Mouse (Mus musculus): ENCODE data around the gene Gm21861. TPM values are rescaled to one million over a fixed set of nuclear protein-coding genes. Genes with fewer than 3 reads are reported as not detected.

The Gm21861 gene
- not detected for polyA plus RNA-seq (2017; shearing (Covaris generic))

GRCm38 (mm10) chrY:58814497-58814896 lies at the start of gene Gm21861:
Gm21861 (minus strand) TSS chrY:58814597.

Data from effector memory CD4-positive, alpha-beta T cell, adult 7 months (primary cell).